Mouse (Mus musculus) mouse embryonic stem cell (cell line): ENCODE measurements around the gene Wwox.

Source experiments
- in situ Hi-C, 2 experiments: fragments of 300-500 bp; cut with MboI; formaldehyde crosslinking; loops; 1 replicate in 1 of 2; 3 replicates in 1 of 2; pipeline ENCODE4 v1.14.3; 2019 to 2020; ENCODE audit warnings: low sequenced_read_pairs in 2 of 2, low pct_unique_long_range_greater_than_20kb in 1 of 2, mixed read lengths in 1 of 2; ENCODE audit not compliant: unreplicated experiment in 1 of 2

Wwox gene

GRCm38 (mm10) chr8:114618908-114619508 lies 179.6 kb downstream of the Wwox start:
- in situ Hi-C loops, result no loop called here

DNA sequence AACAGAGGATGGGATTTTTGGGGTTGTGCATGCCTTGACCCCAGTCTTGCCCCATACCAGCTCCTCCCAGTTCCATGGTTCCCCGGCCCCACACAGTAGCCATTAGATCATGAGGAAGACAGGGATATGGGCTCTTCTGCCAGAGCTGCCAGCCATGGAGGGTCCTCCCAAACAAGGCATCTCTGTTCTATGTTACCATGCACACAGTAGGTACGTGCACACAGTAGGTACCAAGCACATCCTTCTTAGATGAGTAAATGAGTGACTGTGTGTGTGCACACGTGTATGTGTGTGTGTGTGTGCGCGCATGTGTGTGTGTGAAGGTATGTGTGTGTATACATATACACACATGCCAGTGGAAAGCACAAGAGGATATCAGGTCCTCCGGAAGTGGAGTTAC lies 185.9 kb downstream of the Wwox start:
- in situ Hi-C loops, result no loop called here

DNA sequence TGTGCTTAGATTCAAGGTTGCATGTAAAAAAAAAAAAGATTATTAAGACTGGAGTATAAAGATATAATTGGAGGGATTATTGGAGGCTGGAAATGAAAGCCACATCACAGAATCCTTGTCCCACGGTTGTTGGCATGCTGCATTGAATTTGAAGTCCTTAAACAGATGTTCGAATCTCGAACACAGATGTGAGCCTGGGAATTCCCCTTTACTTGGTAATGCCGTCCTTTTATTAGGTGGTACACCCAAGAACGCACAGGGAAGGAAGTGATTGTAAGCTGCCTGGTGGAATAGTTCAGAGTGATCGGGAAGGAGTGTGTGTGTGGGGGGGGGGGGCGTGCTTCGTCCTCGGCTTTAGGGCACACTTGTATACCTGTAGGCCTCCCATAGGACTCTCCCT lies 187.4 kb downstream of the Wwox start:
- in situ Hi-C loops, result no loop called here

- in situ Hi-C loops, result no loop called here
Measured at GRCm38 (mm10) chr8:114629719-114630118, 190.3 kb downstream of the Wwox start.

DNA sequence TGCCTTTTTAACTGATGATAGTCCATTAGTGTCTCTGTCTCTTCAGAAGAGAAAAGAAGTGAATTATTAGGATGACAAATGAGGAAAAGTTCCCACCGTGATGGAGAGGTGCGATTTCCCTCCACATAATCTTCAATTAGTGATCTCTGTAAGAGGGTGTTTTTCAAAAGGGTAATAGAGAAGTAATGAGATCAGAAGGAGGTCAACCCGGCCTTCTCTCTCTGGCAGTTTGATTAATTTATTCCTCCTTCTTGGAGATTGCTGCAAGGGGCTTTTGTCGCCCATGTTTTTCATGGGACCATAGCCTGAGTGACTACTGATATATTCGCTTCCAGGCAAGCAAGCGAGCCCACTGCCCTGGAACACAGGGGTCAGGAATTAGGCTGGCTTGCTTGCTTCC lies 191.6 kb downstream of the Wwox start:
- in situ Hi-C loops, result no loop called here

DNA sequence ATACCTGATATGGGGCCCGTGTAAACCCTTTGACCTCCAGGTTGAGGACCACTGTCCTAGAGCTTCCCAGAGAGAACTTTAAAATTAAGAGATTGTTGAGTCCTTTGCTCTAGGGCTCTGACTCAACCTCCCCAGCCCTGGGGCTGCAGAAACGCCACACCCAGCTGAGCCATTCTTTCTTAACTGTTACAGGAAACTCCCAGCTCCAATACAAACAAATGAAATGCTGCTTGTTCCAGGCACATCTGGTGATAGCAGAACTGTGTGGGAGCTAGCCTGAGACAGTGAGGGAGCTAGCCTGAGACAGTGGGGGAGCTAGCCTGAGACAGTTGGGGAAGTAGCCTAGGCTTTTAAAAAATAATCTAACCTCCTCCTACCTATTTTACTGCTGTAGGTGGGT lies 194.7 kb downstream of the Wwox start:
- in situ Hi-C loops, result no loop called here

- in situ Hi-C loops, result no loop called here
Measured at GRCm38 (mm10) chr8:114634669-114635410, 195.4 kb downstream of the Wwox start.

GRCm38 (mm10) chr8:114636376-114636775 lies 196.9 kb downstream of the Wwox start:
- in situ Hi-C loops, result no loop called here

DNA sequence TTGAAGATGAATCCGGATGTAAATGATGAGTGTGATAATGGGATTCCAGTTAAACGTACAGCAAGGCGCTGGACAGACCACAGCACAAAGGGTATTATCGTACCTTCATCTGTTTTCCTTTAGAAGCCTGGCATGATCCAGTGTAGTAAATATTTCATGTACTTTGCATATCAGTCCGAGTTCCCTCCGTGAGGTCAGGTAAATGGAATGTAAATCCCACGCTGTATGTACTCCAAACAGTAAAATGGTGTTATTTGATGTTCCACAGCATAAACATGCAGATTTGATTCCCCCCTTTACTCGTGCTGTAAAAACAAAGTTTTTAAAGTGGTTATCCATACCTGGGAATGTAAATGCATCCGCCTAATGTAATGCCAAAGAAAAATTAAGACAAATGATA lies 202.4 kb downstream of the Wwox start:
- in situ Hi-C loops, result no loop called here

- in situ Hi-C loops, result no loop called here
Measured at GRCm38 (mm10) chr8:114650789-114651188, 211.3 kb downstream of the Wwox start.

DNA sequence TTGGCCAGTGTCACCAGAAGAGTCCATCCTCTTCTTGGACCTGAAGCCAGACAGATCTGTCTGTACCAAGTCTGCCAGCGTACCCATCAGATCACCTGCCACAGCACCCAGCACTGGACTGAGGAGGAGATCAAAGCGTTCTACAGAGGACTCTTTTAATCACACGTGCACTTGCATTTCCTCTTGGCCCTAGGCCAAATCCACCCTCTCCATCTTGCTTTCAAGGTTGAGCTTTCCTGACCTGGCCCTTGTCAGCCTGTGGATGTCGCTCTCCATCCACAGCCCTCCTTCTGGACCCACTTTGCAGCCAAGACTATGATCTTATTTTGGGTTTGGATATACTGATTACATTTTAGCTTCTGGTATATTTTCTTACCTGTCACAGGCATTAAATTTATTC lies 218.3 kb downstream of the Wwox start:
- in situ Hi-C loops, result no loop called here

GRCm38 (mm10) chr8:114658475-114658874 lies 219.0 kb downstream of the Wwox start:
- in situ Hi-C loops, result no loop called here

GRCm38 (mm10) chr8:114663053-114663452 lies 223.6 kb downstream of the Wwox start:
- in situ Hi-C loops, result no loop called here

DNA sequence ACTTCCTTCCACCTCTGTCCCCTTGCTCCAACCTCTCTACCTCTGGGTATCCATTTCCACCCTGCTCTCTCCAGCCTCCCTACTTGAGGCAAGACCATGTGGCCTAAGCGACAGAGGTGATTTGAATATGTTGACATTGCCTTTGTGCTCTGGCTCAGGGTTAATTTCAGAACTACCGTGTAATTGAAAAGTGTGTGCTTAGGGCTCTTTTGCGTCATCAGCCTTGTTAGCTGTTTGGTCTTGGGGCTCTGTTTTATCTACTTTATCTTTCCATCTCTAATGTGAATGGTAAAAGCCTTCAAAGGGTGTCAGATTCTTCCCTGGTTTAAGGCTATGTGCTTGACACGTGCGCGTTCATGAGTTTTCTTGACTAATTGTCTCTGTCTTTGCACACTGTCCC lies 226.1 kb downstream of the Wwox start:
- in situ Hi-C loops, result no loop called here

DNA sequence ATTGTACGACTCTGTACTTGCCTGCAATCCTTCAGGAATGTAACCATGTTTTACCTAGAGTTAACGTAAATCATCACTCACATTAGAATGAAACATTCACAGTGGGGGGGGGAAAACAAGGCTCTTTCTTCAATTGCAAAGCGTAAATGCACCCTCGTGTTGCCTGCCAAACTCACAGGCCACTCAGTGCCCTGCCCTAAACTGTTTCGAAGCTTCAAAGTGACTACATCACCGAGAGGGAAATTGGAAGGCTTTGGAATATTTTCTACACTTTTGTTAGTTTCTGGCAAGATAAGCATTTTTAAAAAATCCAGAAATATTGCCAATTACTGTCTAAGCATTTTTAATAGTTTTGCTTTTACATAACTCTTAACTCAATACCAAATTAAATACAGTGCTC lies 231.3 kb downstream of the Wwox start:
- in situ Hi-C loops, result no loop called here

GRCm38 (mm10) chr8:114671237-114671674 lies 231.8 kb downstream of the Wwox start:
- in situ Hi-C loops, result no loop called here

- in situ Hi-C loops, result no loop called here
Measured at GRCm38 (mm10) chr8:114673416-114673815, 234.0 kb downstream of the Wwox start.

DNA sequence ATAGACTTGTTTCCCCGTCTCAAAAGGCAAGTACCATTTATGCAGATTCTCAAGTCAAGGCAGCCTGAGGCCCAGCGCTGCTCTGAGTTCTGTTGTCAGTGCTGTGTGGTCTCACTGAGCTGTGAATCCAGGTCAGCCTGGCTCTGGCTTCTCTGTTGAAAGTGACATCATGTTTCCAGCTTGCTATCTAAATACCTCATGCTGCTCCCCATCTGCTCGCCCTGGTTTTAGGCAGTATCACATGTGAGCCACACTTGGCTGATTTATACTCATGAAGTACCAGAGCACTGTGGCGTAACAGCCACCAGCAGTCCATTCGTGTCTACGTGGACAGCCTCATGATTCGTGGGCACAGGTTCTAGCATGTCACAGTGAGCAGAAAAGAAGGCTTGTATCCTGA lies 235.7 kb downstream of the Wwox start:
- in situ Hi-C loops, result no loop called here

DNA sequence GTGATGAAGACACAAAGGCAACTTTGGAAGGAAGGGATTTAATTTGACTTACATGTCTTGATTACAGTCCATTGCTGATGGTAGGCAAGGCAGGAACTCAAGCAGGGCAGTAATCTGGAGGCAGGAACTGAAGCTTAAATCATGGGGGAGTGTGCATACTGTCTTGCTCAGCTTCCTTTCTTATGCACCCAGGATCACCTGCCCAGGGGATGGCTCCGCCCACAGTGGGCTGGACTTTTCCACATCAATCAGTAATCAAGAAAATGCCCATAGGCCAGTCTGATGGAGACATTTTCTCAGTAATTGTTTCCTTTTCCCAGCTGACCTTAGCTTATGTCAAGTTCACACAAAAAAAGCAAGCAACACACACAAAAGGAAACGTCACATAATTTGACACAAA lies 237.5 kb downstream of the Wwox start:
- in situ Hi-C loops, result no loop called here

DNA sequence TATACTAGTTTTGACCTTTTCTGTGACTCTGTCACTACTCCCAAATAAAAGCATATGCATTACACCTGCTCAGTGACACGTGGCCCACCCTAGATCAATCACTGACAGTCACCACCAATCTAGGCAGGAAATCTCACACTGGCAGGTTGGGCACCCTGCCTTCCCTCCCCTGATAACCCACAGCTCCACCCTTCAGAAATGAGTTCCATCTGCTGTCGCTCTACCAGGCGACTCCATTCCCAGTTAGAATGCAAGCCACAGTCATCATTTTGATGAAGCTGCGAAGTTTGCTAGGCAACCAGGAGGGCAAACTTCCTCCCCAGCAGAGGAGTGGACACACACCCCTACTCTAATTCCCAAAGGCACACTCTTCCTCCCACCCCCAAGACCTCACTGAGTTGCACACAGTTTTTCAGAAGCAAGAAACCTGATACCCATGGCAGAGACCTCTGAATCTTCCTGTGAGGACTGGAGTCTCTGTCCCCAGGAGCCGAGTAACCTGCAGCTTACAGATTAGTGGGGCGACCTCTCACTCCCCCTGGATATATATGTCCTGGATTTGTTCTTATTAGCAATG lies 238.2 kb downstream of the Wwox start:
- in situ Hi-C loops, result no loop called here
